Mouse (Mus musculus): ENCODE results near the gene Smarcd3. TPM values are rescaled to one million over a fixed set of nuclear protein-coding genes. Genes with fewer than 3 reads are reported as not detected.
A peak's percentile ranks its signal among the peaks of the same experiment; 100 is the strongest.

The Smarcd3 gene
- polyA plus RNA-seq, 1 experiment = 128 TPM

GRCm38 (mm10) chr5:24599137-24599536 is 25.1 kb downstream of the Smarcd3 start:
- Histone ChIP-seq H3ac (ENCODE audit: control insufficient read depth, insufficient read length) (no peak overlapping the region), H3K27me3 (ENCODE audit: control insufficient read depth, insufficient read depth, insufficient read length) (no peaks in the 10 kb centered on the region), H3K79me2 (ENCODE audit: control insufficient read depth, insufficient read depth) (peaks cover 10% of the 10 kb centered on the region), H3K4me2 (ENCODE audit: low read depth) (peak overlapping the region; percentile 95), H3K4me3 (no peak overlapping the region), H3K36me3 (ENCODE audit: control insufficient read depth, insufficient read depth) (no peaks in the 10 kb centered on the region)
- TF ChIP-seq E2F4 (IDR thresholded peaks at IDR 0.05; ENCODE audit: insufficient read depth) = no peak
- TF ChIP-seq POLR2A (IDR thresholded peaks at IDR 0.05; ENCODE audit: insufficient read length, low read depth) = no peak
- peak in 1 of 3 experiments; percentile 26 for TF ChIP-seq MYOD1 (IDR thresholded peaks at IDR 0.05; ENCODE audit: control insufficient read depth in 1 of 3, insufficient read length in 2 of 3, low read depth in 2 of 3)

DNA sequence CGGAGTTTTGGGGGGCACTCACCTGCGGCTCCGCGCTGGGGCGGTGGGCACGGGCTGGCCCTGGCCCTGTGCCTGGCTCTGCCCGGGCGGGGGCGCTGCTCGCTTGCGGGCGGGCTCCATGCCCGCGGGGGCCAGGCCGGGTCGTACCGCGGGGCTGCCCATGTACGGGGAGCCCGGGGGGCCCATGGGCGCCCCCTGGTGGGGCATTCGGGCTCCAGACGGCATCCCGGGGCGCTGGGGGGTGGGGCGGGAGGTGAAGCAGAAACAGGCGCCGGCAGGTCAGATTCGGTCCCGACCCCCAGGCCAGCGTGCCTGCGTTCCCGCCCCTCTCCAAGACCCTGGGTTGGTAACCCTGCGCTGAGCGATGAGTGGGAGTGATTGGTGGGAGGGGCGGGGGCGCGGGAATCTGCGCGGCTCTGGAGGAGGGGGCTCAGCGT is 25.6 kb downstream of the Smarcd3 start:
- H3K4me2 ChIP-seq (ENCODE audit: low read depth) = peak overlapping the region; percentile 95
- no peaks in the 10 kb centered on the region for H3K36me3 ChIP-seq (ENCODE audit: control insufficient read depth, insufficient read depth)
- H3K79me2 ChIP-seq (ENCODE audit: control insufficient read depth, insufficient read depth) = peaks cover 10% of the 10 kb centered on the region
- peak overlapping the region; percentile 15 for H3K4me3 ChIP-seq
- TF ChIP-seq MYOD1 (IDR thresholded peaks at IDR 0.05; ENCODE audit: control insufficient read depth in 1 of 3, insufficient read length in 2 of 3, low read depth in 2 of 3) (peak in 1 of 3 experiments; percentile 16), TCF3 (IDR thresholded peaks at IDR 0.05; ENCODE audit: insufficient read length, low read depth) (no peak)
- H3ac ChIP-seq (ENCODE audit: control insufficient read depth, insufficient read length) = peak overlapping the region; percentile 25
- no peaks in the 10 kb centered on the region for H3K27me3 ChIP-seq (ENCODE audit: control insufficient read depth, insufficient read depth, insufficient read length)

DNA sequence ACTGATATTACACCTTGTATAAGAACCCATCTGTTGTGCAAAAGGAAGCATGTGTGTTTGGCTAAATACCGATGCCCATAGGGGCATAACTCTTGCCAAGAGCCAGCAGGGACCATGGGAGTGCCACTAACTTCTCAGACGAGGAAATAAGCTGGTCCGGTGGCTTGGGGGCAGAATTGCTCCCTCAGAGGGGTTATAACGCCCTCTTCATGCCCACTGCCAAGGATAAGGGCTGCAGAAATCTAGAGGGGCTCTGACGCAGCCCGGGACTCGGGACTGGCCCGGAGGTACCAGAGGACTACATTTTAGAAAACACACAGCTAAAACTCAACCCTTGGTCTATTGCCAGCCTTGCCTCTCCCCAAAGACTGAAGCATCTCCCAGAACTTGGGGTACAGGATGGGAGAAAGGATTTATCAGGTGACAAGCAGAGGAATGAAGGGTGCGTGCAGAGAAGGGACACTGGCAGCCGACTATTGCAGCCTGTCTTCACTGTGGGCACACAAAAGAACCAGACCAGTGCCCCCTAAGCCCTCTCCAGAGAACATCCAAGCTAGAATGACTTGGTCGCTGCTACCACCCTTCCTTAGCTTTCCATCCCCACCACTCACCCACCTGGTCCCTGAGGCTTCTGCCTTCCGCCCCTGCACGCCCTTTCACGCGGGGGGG is 26.2 kb downstream of the Smarcd3 start:
- Histone ChIP-seq H3K4me2 (ENCODE audit: low read depth) (peak overlapping the region; percentile 95), H3K36me3 (ENCODE audit: control insufficient read depth, insufficient read depth) (no peaks in the 10 kb centered on the region), H3ac (ENCODE audit: control insufficient read depth, insufficient read length) (peak overlapping the region; percentile 25), H3K27me3 (ENCODE audit: control insufficient read depth, insufficient read depth, insufficient read length) (no peaks in the 10 kb centered on the region), H3K4me3 (peak overlapping the region; percentile 15), H3K79me2 (ENCODE audit: control insufficient read depth, insufficient read depth) (peaks cover 10% of the 10 kb centered on the region)
- TF ChIP-seq POLR2AphosphoS2 (IDR thresholded peaks at IDR 0.05; ENCODE audit: insufficient read length, low read depth) (peak; percentile 65), TCF12 (IDR thresholded peaks at IDR 0.05; ENCODE audit: insufficient read depth, poor library complexity, severe bottlenecking) (no peak)

DNA sequence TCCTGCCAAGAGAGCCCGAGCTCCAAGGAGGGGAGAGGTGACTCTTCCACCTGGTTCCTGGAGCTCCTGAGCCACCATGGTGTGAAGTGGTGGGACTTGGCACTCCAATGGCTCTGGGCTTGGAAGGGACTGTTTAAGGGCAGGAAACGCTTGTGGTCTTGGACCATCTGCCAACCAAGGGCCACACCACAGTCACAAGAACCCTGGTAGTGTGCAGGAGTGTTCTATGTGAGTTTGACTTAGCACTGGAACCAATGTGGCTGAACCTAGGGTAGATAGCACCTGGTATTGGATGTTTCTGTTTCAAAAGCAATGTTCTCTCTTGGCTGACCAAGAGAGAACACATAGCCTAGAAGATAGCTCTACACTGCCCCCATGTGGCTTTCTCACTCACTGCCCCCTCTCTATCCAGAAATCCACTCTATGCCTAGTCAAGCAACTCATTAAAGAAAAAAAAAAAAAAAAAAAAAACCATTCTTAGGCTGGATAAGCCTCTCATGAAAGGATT is 26.9 kb downstream of the Smarcd3 start:
- H3K4me2 ChIP-seq (ENCODE audit: low read depth) = peak overlapping the region; percentile 53
- peak; percentile 58 for TF ChIP-seq POLR2AphosphoS2 (IDR thresholded peaks at IDR 0.05; ENCODE audit: insufficient read length, low read depth)
- no peak for TF ChIP-seq POLR2A (IDR thresholded peaks at IDR 0.05; ENCODE audit: insufficient read length, low read depth)
- no peaks in the 10 kb centered on the region for H3K27me3 ChIP-seq (ENCODE audit: control insufficient read depth, insufficient read depth, insufficient read length)
- H3K79me2 ChIP-seq (ENCODE audit: control insufficient read depth, insufficient read depth) = peaks cover 10% of the 10 kb centered on the region
- H3K36me3 ChIP-seq (ENCODE audit: control insufficient read depth, insufficient read depth) = peaks cover 4% of the 10 kb centered on the region
- no peak overlapping the region for H3K4me3 ChIP-seq
- H3ac ChIP-seq (ENCODE audit: control insufficient read depth, insufficient read length) = no peak overlapping the region

- TF ChIP-seq MYOD1 (IDR thresholded peaks at IDR 0.05; ENCODE audit: control insufficient read depth in 1 of 3, insufficient read length in 2 of 3, low read depth in 2 of 3) (no peak), SRF (IDR thresholded peaks at IDR 0.05; ENCODE audit: control insufficient read depth, insufficient read length, low read depth) (no peak), REST (IDR thresholded peaks at IDR 0.05; ENCODE audit: insufficient read depth, insufficient read length) (no peak), E2F4 (IDR thresholded peaks at IDR 0.05; ENCODE audit: insufficient read depth) (no peak), POLR2AphosphoS2 (IDR thresholded peaks at IDR 0.05; ENCODE audit: insufficient read length, low read depth) (no peak), POLR2A (IDR thresholded peaks at IDR 0.05; ENCODE audit: insufficient read length, low read depth) (no peak), TCF3 (IDR thresholded peaks at IDR 0.05; ENCODE audit: insufficient read length, low read depth) (no peak), MYOG (IDR thresholded peaks at IDR 0.05; ENCODE audit: control insufficient read depth in 1 of 3, insufficient read depth in 1 of 3, insufficient read length in 2 of 3, low read depth in 2 of 3) (no peak), CEBPB (IDR thresholded peaks at IDR 0.05; ENCODE audit: insufficient read depth, poor library complexity, severe bottlenecking) (no peak), MAX (IDR thresholded peaks at IDR 0.05; ENCODE audit: low read depth) (no peak), USF1 (IDR thresholded peaks at IDR 0.05; ENCODE audit: low read depth) (no peak), TCF12 (IDR thresholded peaks at IDR 0.05; ENCODE audit: insufficient read depth, poor library complexity, severe bottlenecking) (no peak)
- no peak overlapping the region for H3K4me3 ChIP-seq
- H3K27me3 ChIP-seq (ENCODE audit: control insufficient read depth, insufficient read depth, insufficient read length) = no peaks in the 10 kb centered on the region
- H3K4me2 ChIP-seq (ENCODE audit: low read depth) = peak overlapping the region; percentile 53
- peaks cover 4% of the 10 kb centered on the region for H3K36me3 ChIP-seq (ENCODE audit: control insufficient read depth, insufficient read depth)
- H3ac ChIP-seq (ENCODE audit: control insufficient read depth, insufficient read length) = no peak overlapping the region
- H3K79me2 ChIP-seq (ENCODE audit: control insufficient read depth, insufficient read depth) = peaks cover 10% of the 10 kb centered on the region
These were observed 27.6 kb downstream of the Smarcd3 start for GRCm38 (mm10) chr5:24596519-24597171.

All from myocyte (in vitro differentiated cells).